Mouse (Mus musculus) urinary bladder, postnatal 4 days (tissue): Measurements from ENCODE around the gene Skiv2l.
"Not testable (repeated sequence)": the region's sequence is repeated elsewhere in the genome, so short reads cannot be mapped to it uniquely, and the experiment has no call there.

Experiments
- DNase-seq, 2 experiments: peaks; one replicate each; pipeline ENCODE4 v3.0.0; 2021 to 2022; ENCODE audit warnings: low spot score in 2 of 2

The Skiv2l gene

DNA sequence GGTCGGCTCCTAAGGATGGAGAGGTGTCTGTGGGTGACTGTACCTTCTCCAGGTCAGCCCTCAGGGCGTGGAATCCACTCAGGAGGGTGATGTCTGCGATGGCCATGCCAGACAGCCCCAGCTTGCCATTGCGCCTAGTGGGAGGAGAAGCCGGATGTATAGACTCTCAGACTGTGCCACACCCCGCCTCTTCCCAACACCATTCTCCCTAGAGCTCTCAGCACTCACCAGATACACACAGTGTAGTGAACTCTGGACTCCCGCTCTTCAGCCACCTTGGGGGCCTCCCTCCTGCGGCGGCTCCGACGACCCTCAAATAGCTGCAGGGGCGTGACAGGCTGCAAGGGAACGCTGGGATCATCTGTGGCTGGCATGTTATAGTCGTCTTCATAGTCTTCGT, 38.7 kb downstream of the Skiv2l start:
- no peak for DNase-seq

- DNase-seq = not testable (repeated sequence)
These were observed 39.2 kb downstream of the Skiv2l start for GRCm38 (mm10) chr17:34810811-34811210.

GRCm38 (mm10) chr17:34810411-34810810, 39.6 kb downstream of the Skiv2l start:
- DNase-seq = not testable (repeated sequence)

DNA sequence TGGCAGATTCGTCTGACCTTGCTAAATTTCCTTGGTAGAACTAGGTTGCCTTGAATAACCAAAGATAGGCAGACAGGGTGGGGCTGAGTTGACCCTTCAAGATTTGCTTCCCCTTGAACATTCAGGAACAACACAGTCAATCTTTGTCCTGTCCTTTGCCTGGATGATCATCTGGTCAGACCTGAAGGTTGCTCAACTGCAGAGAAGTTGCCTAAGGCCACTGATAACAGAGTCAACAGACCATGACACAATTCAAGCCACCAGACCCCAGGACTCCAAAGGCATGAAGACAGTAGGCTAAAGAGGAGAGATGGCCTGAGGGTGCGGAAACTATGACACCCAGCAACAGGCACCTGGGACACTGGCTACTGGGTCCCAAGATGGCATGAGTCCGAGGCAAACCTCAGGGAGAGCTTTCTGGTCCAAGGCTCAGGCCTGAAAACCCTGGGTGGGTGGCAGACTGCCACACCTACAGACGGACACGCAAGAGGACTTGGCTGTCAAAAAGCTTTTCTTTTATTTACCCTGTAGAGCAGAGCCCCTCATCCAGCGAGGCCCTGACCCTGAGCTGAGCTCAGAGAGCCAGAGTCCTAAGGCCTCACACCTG, 41.3 kb downstream of the Skiv2l start:
- no peak for DNase-seq

GRCm38 (mm10) chr17:34807176-34807575, 42.8 kb downstream of the Skiv2l start:
- no peak for DNase-seq

GRCm38 (mm10) chr17:34804871-34805562, 45.0 kb downstream of the Skiv2l start:
- DNase-seq = no peak

GRCm38 (mm10) chr17:34804301-34804700, 45.7 kb downstream of the Skiv2l start, which contains the start of gene Cyp21a1:
Cyp21a1 (minus strand) TSS chr17:34804561.
- not testable (repeated sequence) for DNase-seq

DNA sequence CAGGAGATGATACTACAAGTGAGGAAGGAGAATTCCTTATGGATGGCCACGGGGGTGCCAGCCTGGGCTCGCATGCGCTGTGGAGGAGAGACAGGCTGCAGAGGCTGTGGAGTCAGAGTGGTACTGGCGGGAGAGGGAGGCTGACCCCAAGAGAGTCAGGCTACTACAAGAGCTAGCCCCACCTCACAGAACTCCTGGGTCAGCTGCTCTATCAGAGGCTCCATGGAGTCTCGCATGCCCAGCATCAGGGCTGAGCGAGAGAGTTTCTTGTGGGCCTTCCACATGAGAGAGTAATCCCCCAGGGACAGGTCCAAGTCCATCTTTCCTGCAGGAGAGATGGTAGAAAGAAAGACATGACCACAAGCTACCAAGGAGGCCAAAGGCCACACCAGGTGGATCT, 46.6 kb downstream of the Skiv2l start:
- DNase-seq = not testable (repeated sequence)

GRCm38 (mm10) chr17:34802756-34803155, 47.3 kb downstream of the Skiv2l start:
- DNase-seq = not testable (repeated sequence)

GRCm38 (mm10) chr17:34800781-34801305, 49.2 kb downstream of the Skiv2l start:
- DNase-seq = not testable (repeated sequence)

GRCm38 (mm10) chr17:34799531-34799925, 50.5 kb downstream of the Skiv2l start:
- peak in 1 of 2 experiments; percentile 49 for DNase-seq

GRCm38 (mm10) chr17:34798866-34799530, 51.0 kb downstream of the Skiv2l start:
- DNase-seq = peak in 1 of 2 experiments; percentile 57

GRCm38 (mm10) chr17:34798071-34798470, 51.9 kb downstream of the Skiv2l start:
- peak in 1 of 2 experiments; percentile 34 for DNase-seq

- DNase-seq = peak in 1 of 2 experiments; percentile 52
These were observed 52.6 kb downstream of the Skiv2l start for GRCm38 (mm10) chr17:34797211-34797995.

GRCm38 (mm10) chr17:34796311-34797140, 53.5 kb downstream of the Skiv2l start:
- peak in 1 of 2 experiments; percentile 54 for DNase-seq

DNA sequence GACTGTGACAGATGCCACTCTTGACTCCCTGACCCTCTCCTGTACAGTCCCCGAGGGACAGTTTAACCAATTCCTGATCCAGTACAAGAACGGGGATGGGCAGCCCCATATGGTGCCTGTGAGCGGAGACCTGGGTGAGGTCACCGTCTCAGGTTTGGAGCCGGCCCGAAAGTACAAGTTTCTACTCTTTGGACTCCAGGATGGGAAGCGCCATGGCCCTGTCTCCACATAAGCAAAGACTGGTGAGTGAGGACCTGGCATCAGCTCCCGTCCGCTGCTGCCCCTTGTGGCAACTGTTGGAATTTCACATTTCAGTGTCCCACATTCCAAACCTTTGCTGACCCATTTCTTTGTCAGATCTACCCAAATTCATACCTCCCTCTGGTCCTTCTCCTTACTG, 54.4 kb downstream of the Skiv2l start:
- peak in 1 of 2 experiments; percentile 63 for DNase-seq

DNA sequence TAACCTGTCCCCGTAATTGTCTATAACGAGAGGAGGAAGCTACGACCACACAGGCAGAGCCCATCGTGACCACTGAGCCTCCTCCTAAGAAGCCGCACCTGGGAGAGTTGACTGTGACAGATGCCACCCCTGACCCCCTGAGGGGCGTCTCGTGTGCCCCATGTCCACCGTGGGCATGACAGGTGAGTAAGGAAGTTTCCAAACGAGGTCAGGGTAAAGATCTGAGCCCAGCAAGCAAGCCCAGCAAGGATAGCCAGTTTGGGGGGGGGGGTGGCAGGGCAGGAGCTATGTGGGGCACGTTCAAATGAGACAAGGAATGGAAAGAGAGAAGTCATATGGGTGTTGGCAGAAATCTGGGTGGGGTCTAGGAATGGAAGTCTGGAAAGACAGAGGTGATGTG, 55.0 kb downstream of the Skiv2l start:
- peak in 1 of 2 experiments; percentile 39 for DNase-seq
